Mouse (Mus musculus) cerebellum, postnatal 36 days (tissue): ENCODE measurements around the gene Aanat.

Experiments
- DNase-seq, 2 experiments: peaks; one replicate each; pipeline ENCODE4 v3.0.0; 2021 to 2022; ENCODE audit warnings: mixed read lengths in 2 of 2

Gene Aanat

GRCm38 (mm10) chr11:116611883-116612282 lies 25.7 kb downstream of the Aanat start:
- DNase-seq = no peak

DNA sequence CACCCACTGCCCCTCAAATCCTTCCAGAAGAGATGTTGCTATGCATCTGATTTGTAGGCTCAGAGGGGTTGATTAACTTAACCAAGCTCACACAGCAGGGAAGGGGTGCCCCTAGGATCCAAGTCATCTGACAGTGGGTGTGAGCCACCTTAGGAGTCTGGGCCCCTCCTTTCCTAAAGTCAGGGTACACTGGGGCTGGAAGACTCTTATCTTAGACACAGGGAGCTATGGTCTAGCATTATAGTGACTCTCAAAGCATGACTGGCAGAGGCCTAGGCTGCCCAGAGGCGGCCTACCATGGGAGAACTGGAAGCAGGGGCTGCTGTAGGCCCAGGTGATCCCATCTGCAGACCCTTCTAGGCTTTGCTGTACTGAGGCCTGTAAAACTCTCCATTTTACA lies 26.3 kb downstream of the Aanat start:
- DNase-seq = no peak

DNA sequence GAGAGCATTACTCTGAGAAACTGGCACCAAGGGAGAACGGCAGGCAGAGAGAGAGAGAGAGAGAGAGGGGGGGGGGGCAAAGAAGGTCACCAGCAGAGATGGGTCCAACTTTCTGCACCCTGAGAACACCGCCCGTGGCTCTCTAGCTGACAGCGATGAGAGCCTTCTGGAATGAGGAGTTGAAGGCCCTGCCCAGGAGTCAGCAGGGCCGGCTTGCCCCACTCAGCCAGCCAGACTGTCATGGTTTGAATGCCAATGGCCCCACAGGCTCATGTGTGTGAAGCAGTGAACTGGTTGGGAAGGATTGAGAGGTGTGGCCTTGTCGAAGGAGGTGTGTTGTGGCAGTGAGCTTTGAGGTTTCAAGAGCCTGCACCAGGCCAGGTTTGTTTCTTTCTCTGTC lies 27.0 kb downstream of the Aanat start:
- no peak for DNase-seq

GRCm38 (mm10) chr11:116615735-116616437 lies 29.7 kb downstream of the Aanat start:
- DNase-seq = peak; percentile 43 to 50

DNA sequence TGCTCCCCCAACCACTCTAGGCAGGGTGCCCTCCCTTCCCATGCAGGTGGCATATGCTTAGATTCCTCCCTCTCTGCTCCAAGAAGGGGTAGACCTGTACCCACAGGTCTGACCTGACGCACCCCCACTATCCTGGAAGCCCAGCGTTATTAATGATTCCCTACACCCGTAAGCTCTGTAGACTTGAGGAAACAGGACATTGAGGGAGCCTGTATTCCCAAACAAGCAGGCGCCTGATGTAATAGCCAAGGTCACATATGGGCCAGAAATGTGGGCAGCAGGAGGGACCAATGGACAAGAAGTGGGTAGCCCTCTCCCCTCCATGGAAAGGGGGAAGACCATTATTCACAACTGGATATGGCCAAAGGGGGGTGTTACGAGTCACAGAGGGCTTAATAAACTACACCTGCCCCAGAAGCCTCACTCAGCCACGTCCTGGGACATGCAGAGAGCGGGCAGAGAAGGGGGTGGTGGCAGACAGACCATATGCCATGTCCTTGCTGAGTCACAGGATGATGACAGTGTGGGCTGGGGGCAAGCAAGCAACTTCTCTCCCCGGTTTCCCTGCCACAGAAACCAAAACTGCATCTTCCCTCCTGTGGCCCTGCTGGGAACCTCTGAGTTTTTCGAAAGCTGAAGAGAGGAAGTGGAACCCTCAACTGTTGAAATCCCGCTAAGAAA lies 30.3 kb downstream of the Aanat start:
- no peak for DNase-seq

- DNase-seq = no peak
Measured at GRCm38 (mm10) chr11:116617641-116618040, 31.4 kb downstream of the Aanat start.

DNA sequence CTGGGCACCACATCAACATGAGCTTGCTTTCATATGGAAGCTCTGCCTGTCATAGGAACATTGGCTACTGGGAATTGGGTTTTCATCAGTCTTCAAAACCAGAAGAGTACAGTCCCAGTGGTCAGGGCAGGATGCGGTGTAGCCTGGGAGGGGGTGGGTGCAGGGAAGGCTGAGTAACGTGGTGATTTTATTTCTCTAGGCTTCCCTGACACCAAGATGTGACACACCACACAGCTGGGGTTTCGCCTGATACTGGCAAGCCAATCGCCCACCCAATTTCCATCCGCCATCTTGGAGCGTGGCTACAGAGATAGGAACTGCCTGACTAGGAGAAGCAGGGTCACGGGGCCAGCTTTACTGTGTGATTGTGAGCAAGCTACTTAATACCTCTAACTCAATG lies 32.4 kb downstream of the Aanat start:
- no peak for DNase-seq

GRCm38 (mm10) chr11:116619156-116619555 lies 32.9 kb downstream of the Aanat start:
- DNase-seq = peak; percentile 71 to 73

- peak in 1 of 2 experiments; percentile 42 for DNase-seq
Measured at GRCm38 (mm10) chr11:116619561-116619960, 33.3 kb downstream of the Aanat start.

GRCm38 (mm10) chr11:116620073-116620472 lies 33.8 kb downstream of the Aanat start:
- DNase-seq = no peak

DNA sequence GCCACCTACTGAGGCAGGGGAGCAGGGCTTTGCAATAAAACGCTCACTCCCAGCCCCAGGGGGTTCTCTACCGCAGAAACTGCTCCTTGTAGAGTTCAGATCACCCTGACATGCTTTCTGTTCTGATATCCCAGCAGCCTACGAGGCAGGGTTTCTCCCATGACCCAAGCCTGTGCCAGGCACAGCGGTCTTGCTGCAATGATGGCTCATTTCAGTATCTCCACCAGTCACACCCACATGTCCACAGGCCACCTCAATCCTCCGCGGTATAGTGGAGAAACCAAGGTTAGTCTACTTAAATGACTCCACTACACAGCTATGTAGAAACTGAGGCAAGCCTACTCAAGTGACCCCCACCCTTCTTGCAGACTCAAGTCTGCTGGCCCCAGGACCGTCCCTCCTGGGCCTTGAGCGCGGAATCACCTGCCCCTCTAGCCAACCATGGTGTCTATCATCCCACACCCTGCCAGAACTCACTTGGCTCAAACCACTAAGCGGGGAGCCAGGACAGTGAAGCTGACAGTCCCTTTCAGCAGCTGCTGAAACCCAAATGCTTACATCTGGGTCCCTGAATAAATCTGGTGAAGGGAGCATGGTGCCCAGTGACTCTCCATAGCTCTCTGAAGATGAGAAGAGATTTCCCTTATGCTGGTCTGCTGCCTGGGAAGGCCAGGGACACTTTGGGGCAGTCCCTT lies 34.5 kb downstream of the Aanat start:
- no peak for DNase-seq

- DNase-seq = peak; percentile 79 to 84
Measured at GRCm38 (mm10) chr11:116621258-116621704, 35.0 kb downstream of the Aanat start.

- DNase-seq = no peak
Measured at GRCm38 (mm10) chr11:116623281-116624124, 37.3 kb downstream of the Aanat start.

GRCm38 (mm10) chr11:116624131-116624832 lies 38.0 kb downstream of the Aanat start:
- peak in 1 of 2 experiments; percentile 50 for DNase-seq

DNA sequence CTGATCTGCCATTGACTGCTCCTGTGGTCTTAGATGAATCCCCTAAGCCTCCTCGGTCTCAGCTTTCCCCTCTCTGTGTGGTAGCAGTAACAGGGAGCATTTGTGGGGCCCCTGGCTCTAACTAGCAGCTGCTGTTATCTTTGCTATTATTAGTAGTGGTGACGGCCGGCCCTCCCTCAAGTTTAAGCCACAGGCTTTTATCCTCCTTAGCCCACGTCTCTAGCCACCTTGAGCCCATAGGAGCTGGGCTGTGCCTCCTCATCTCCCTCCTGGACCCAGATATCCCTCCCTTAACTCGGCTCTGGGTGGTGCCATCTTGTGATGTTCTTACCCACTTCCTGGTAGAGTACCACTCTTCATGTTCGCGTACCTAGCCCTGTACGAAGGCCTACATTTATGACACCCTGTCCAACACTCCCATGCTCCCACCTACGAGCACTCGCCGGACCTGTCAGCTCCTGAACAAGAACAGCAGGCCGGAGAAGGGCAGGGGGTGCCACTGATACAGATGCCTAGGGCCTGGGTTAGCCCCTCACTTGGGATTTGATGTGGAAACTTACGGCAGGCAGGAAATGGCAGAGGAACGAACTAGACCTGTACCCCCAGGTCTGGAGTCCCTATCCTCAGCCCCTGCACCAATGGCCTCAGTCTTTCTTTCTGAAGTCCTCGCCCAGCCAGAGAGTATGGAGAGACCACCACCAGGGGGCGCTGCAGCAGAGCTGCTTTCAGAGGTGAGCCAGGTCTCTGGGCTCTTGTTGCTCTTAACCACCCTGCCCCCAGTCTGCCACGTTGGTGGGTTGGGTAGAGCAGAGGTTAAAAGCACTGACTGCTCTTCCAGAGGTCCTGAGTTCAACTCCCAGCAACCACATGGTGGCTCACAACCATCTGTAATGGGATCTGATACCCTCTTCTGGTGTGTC lies 39.1 kb downstream of the Aanat start:
- DNase-seq = peak; percentile 58 to 69

DNA sequence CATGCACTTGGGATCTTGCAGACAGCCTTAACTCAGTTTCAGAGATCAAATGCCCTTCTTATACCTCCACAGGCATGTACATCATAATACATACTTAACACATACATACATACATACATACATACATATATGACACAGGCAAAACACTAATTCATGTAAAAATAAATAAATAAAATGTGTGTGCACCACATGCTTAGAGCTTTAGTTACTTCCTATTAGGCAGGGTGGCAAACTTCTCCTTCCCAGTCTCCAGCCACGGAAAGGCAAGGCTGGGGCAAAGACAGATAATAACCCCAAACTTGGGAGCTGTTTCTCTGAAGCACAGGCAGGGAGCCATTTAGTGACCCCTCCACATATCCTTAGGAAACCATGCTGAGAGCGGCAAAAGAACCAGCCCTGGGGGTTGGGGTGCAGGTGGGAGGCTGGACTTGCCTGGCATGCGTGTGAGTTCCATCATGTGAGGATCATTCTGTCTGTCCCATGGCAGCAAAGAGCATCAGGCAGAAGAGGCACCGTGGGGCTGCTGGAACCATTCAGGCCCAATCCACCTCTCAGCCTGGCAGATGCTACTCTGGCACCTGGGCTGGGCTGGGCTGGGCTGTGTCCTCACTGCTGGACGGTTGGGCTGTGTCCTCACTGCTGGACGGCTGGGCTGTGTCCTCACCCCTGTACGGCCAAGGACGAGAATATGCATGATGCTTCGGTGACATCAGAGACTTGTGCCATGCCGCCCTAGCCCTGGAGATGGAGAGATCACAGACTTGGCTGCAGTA lies 40.3 kb downstream of the Aanat start, which contains the start of gene Rhbdf2:
Gene Rhbdf2 (minus strand): TSS at position 721 of the 773 bp plus-strand sequence.
- no peak for DNase-seq

DNA sequence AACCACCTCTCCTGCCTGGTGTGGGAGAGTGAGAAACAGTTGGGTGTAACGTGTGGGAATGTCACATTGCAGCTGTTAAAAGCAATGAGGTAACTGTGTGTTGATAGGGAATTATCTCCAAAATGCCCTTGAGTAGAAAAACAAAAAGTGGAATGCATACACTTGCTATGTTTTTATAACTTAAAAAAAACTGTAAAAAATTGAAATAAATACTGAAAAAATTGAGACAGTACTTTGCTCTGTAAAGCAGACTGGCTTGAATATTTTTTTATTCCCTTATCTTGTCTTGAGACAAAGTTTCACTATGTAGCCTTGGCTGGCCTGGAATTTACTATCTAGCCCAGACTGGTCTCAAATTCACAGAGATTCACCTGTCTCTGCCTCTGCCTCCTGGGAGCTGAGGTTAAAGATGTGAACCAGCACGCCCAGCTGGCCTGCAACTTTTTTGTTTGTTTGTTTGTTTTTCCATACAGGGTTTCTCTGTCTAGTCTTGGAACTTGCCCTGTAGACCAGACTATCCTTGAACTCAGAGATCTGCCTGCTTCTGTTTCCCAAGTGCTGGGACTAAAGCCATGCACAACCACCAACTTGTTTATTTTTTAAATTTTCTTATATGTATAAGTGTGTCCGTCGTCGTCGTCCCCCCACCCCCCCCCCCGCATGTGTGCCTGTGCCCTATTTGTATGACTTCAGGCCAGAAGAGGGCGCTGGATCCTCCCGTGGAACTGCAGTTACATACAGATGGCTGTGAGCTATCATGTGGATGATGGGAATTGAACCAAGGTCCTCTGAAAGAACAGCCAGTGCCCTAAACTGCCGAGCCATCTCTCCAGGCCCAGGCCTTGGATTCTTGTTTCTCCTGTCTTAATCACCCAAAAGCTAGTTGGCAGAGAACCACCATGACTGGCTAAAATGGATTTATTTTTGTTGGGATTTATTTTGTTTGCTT lies 41.1 kb downstream of the Aanat start:
- DNase-seq = peak; percentile 49 to 51

GRCm38 (mm10) chr11:116628712-116629111 lies 42.5 kb downstream of the Aanat start:
- DNase-seq = peak; percentile 84 to 98

GRCm38 (mm10) chr11:116629472-116629871 lies 43.2 kb downstream of the Aanat start:
- DNase-seq = no peak
